Mouse (Mus musculus) heart, postnatal 0 days (tissue): ENCODE measurements around the gene Ino80b.
A peak's percentile ranks its signal among the peaks of the same experiment; 100 is the strongest.

Experiments
- CTCF ChIP-seq: IDR thresholded peaks from 2 replicates; pipeline ENCODE4 v1.5.1; 2016; ENCODE audit warnings: antibody characterized with exemption, control low read depth, low read depth
- EP300 ChIP-seq: IDR thresholded peaks from 2 replicates; pipeline ENCODE4 v1.6.1; 2016; ENCODE audit warnings: antibody characterized with exemption, low read depth

GRCm38 (mm10) chr6:83107566-83108400 lies 17.4 kb downstream of the Ino80b start:
- TF ChIP-seq EP300 (no peak), CTCF (peak; percentile 73)
